Mouse (Mus musculus): Measurements from ENCODE around the gene Smc4. TPM values are rescaled to one million over a fixed set of nuclear protein-coding genes. Genes with fewer than 3 reads are reported as not detected.

Gene Smc4
- total RNA-seq, 1 experiment, result 91.4 TPM

DNA sequence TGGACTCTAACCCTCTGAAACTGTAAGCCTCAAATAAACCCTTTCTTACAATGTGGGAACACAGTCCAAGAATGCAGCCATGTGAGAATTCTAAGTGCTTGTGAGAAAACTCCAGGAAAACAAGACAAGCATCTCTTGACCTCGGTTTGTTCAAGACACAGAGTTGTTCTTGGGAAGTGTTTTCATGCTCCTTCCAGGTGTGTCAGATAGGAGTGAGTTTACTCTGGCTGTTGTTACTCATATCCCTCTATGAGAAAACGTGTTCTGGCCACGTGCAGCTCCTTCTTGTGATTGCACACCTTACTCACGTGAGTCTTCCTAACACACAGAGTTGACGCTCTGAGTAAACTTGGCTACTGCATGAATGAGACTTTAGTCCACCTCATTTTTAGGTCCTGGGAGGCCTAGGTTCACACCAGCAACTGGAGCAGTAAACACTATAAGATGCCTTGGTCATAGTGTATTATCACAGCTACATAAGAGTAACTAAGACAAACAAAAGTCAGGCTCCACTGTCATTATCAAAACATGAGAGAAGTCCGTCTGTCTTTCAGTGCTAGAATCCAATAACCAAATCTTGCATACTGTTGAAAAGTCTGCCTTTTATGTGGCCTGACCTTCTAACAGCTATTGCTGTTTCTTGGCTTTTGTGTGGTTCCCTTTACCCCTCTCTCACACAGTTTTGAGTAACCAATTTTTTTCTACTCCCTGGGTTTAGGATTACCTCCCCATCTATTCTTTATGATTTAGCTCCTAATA is 37.8 kb upstream of the Smc4 start:
- H3K4me1 ChIP-seq (ENCODE audit: control insufficient read depth in 2 of 2, insufficient read depth in 2 of 2, low read length in 2 of 2, poor library complexity in 1 of 2), result no peaks in the 10 kb centered on the region
- no peak for DNase-seq (ENCODE audit: low read depth, low spot score)
- in situ Hi-C loops (cut with MboI; ENCODE audit: low sequenced_read_pairs in 2 of 2, unreplicated experiment in 2 of 2), result no loop called here
- no peak for TF ChIP-seq ZC3H11A (IDR thresholded peaks at IDR 0.05; ENCODE audit: borderline replicate concordance, low read depth, low read length)
- TF ChIP-seq CHD2 (IDR thresholded peaks at IDR 0.05; ENCODE audit: low read depth, low read length), result no peak
- no peak for TF ChIP-seq HCFC1 (IDR thresholded peaks at IDR 0.05; ENCODE audit: borderline replicate concordance, insufficient read depth, low read length)
- TF ChIP-seq ZNF384 (IDR thresholded peaks at IDR 0.05; ENCODE audit: low read depth, low read length), result no peak
- no peak for TF ChIP-seq MAFK (IDR thresholded peaks at IDR 0.05; ENCODE audit: insufficient read depth, low read depth, low read length)
- H3K27ac ChIP-seq (ENCODE audit: insufficient read depth, low read depth, low read length, poor library complexity, severe bottlenecking), result no peak overlapping the region
- peaks cover 7% of the 10 kb centered on the region; the same call in 1 of the 2 replicates for H3K36me3 ChIP-seq (ENCODE audit: control insufficient read depth, insufficient read depth, low read length, poor library complexity, severe bottlenecking)
- no peak overlapping the region for H3K4me3 ChIP-seq (ENCODE audit: insufficient read depth in 1 of 2, low read depth in 1 of 2, low read length in 2 of 2, poor library complexity in 1 of 2, severe bottlenecking in 1 of 2)
- H3K9me3 ChIP-seq (ENCODE audit: control insufficient read depth, insufficient read depth, low read depth, low read length), result no peaks in the 10 kb centered on the region
- no peak overlapping the region for H3K9ac ChIP-seq (ENCODE audit: insufficient read depth, low read depth, low read length, poor library complexity, severe bottlenecking)

DNA sequence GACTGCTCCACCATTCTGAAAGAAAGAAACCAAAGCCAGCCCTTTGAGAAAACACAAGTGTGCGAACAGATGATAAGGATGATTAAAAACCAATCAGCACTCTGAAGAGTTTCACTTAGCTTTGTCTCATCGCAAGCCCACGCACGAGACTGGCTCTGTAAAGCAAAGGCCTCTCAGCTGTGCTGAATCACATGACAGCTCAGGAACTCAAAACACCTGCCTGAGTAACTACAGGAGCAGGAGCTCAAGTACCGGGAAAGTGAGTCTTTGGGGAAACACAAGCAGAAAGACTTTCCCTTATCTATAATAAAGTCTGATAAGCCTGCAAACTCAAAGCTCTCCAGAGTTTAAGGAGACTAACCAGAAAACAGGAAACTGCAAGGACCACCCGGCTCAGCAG is 37.1 kb upstream of the Smc4 start:
- in situ Hi-C loops (cut with MboI; ENCODE audit: low sequenced_read_pairs in 2 of 2, unreplicated experiment in 2 of 2), result no loop called here
- DNase-seq (ENCODE audit: low read depth, low spot score), result no peak
- no peak overlapping the region for H3K4me3 ChIP-seq (ENCODE audit: insufficient read depth in 1 of 2, low read depth in 1 of 2, low read length in 2 of 2, poor library complexity in 1 of 2, severe bottlenecking in 1 of 2)
- no peak overlapping the region for H3K27ac ChIP-seq (ENCODE audit: insufficient read depth, low read depth, low read length, poor library complexity, severe bottlenecking)
- peaks cover 5% of the 10 kb centered on the region; the same call in 1 of the 2 replicates for H3K36me3 ChIP-seq (ENCODE audit: control insufficient read depth, insufficient read depth, low read length, poor library complexity, severe bottlenecking)
- no peak for TF ChIP-seq MAFK (IDR thresholded peaks at IDR 0.05; ENCODE audit: insufficient read depth, low read depth, low read length)
- no peak for TF ChIP-seq HCFC1 (IDR thresholded peaks at IDR 0.05; ENCODE audit: borderline replicate concordance, insufficient read depth, low read length)
- TF ChIP-seq CHD2 (IDR thresholded peaks at IDR 0.05; ENCODE audit: low read depth, low read length), result no peak
- TF ChIP-seq ZNF384 (IDR thresholded peaks at IDR 0.05; ENCODE audit: low read depth, low read length), result no peak
- TF ChIP-seq ZC3H11A (IDR thresholded peaks at IDR 0.05; ENCODE audit: borderline replicate concordance, low read depth, low read length), result no peak
- no peak overlapping the region for H3K9ac ChIP-seq (ENCODE audit: insufficient read depth, low read depth, low read length, poor library complexity, severe bottlenecking)
- H3K4me1 ChIP-seq (ENCODE audit: control insufficient read depth in 2 of 2, insufficient read depth in 2 of 2, low read length in 2 of 2, poor library complexity in 1 of 2), result no peaks in the 10 kb centered on the region
- H3K9me3 ChIP-seq (ENCODE audit: control insufficient read depth, insufficient read depth, low read depth, low read length), result no peaks in the 10 kb centered on the region

DNA sequence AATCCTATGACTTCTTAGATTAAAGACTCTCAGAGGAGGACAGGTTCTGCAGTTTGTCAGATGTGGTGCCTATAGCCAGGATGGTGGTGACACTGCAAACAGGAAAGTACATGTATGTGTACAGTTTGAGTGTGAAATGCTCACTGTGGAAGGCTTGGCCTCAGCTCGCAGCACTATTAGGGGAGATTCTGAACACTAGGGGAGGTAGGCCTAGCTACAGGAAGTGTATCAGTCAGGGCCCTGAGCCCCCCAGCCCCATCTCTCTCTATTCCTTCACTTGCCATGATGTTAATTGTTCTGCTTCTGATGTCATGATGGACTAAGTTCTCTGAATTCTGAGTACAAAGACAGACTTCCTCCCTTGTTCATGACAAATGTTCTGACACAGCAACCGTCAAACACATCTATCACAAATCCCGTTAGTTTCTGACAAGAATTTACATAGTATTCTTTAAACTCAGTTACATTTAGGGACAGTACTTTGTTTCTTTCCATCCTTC is 35.4 kb upstream of the Smc4 start:
- no peak overlapping the region for H3K9ac ChIP-seq (ENCODE audit: insufficient read depth, low read depth, low read length, poor library complexity, severe bottlenecking)
- H3K4me1 ChIP-seq (ENCODE audit: control insufficient read depth in 2 of 2, insufficient read depth in 2 of 2, low read length in 2 of 2, poor library complexity in 1 of 2), result no peaks in the 10 kb centered on the region
- TF ChIP-seq CHD2 (IDR thresholded peaks at IDR 0.05; ENCODE audit: low read depth, low read length), result no peak
- no peak for TF ChIP-seq HCFC1 (IDR thresholded peaks at IDR 0.05; ENCODE audit: borderline replicate concordance, insufficient read depth, low read length)
- no peak for TF ChIP-seq MAFK (IDR thresholded peaks at IDR 0.05; ENCODE audit: insufficient read depth, low read depth, low read length)
- no peak for TF ChIP-seq ZC3H11A (IDR thresholded peaks at IDR 0.05; ENCODE audit: borderline replicate concordance, low read depth, low read length)
- TF ChIP-seq ZNF384 (IDR thresholded peaks at IDR 0.05; ENCODE audit: low read depth, low read length), result no peak
- in situ Hi-C loops (cut with MboI; ENCODE audit: low sequenced_read_pairs in 2 of 2, unreplicated experiment in 2 of 2), result no loop called here
- H3K27ac ChIP-seq (ENCODE audit: insufficient read depth, low read depth, low read length, poor library complexity, severe bottlenecking), result no peak overlapping the region
- H3K36me3 ChIP-seq (ENCODE audit: control insufficient read depth, insufficient read depth, low read length, poor library complexity, severe bottlenecking), result peaks cover 2% of the 10 kb centered on the region; the same call in 1 of the 2 replicates
- no peak overlapping the region for H3K4me3 ChIP-seq (ENCODE audit: insufficient read depth in 1 of 2, low read depth in 1 of 2, low read length in 2 of 2, poor library complexity in 1 of 2, severe bottlenecking in 1 of 2)
- no peaks in the 10 kb centered on the region for H3K9me3 ChIP-seq (ENCODE audit: control insufficient read depth, insufficient read depth, low read depth, low read length)
- DNase-seq (ENCODE audit: low read depth, low spot score), result no peak

DNA sequence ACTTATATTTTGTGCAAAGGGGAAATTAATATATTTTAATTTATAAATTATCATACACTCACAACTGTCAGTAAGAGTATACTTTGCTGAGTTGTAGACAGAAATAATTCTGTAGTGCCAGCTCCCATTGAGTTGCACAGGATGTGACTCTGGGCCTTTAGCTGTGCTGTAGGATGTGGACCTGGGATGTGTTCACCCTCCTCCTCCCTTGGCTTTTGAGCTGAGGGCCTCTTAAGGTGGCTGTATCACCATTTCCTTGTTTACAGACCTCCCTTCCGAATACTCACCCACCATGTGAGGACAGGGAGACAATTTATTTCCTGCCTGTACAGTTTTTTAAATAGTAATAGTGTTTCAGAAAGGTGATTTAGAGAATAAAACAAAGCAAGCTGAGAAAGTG is 31.0 kb upstream of the Smc4 start:
- H3K9me3 ChIP-seq (ENCODE audit: control insufficient read depth, insufficient read depth, low read depth, low read length), result no peaks in the 10 kb centered on the region
- no peak overlapping the region for H3K4me3 ChIP-seq (ENCODE audit: insufficient read depth in 1 of 2, low read depth in 1 of 2, low read length in 2 of 2, poor library complexity in 1 of 2, severe bottlenecking in 1 of 2)
- H3K9ac ChIP-seq (ENCODE audit: insufficient read depth, low read depth, low read length, poor library complexity, severe bottlenecking), result no peak overlapping the region
- DNase-seq (ENCODE audit: low read depth, low spot score), result no peak
- no peak for TF ChIP-seq ZNF384 (IDR thresholded peaks at IDR 0.05; ENCODE audit: low read depth, low read length)
- no peak for TF ChIP-seq HCFC1 (IDR thresholded peaks at IDR 0.05; ENCODE audit: borderline replicate concordance, insufficient read depth, low read length)
- no peak for TF ChIP-seq ZC3H11A (IDR thresholded peaks at IDR 0.05; ENCODE audit: borderline replicate concordance, low read depth, low read length)
- no peak for TF ChIP-seq CHD2 (IDR thresholded peaks at IDR 0.05; ENCODE audit: low read depth, low read length)
- no peak for TF ChIP-seq MAFK (IDR thresholded peaks at IDR 0.05; ENCODE audit: insufficient read depth, low read depth, low read length)
- no peak overlapping the region for H3K27ac ChIP-seq (ENCODE audit: insufficient read depth, low read depth, low read length, poor library complexity, severe bottlenecking)
- in situ Hi-C loops (cut with MboI; ENCODE audit: low sequenced_read_pairs in 2 of 2, unreplicated experiment in 2 of 2), result no loop called here
- H3K4me1 ChIP-seq (ENCODE audit: control insufficient read depth in 2 of 2, insufficient read depth in 2 of 2, low read length in 2 of 2, poor library complexity in 1 of 2), result peaks cover 2 to 6% of the 10 kb centered on the region in 2 experiments; a peak in 2 of 4 replicates
- H3K36me3 ChIP-seq (ENCODE audit: control insufficient read depth, insufficient read depth, low read length, poor library complexity, severe bottlenecking), result no peaks in the 10 kb centered on the region

Measured in ES-E14 (cell line).